Mouse (Mus musculus) forebrain, embryonic 15.5 days (tissue): Measurements from ENCODE around the gene Icam5. TPM values are rescaled to one million over a fixed set of nuclear protein-coding genes. Genes with fewer than 3 reads are reported as not detected.

Experiments used
- ATAC-seq: fragments of 200-750 bp; cut with Nextera tagmentation; replicated peaks from 2 replicates; pipeline ENCODE4 v1.8.0; 2017; ENCODE audit warnings: mild to moderate bottlenecking, moderate TSS enrichment, moderate library complexity
- H3K27ac ChIP-seq: fragments of 300-500 bp; sonication (generic); replicated peaks from 2 replicates; pipeline ENCODE4 v1.5.1; 2015; ENCODE audit warnings: mild to moderate bottlenecking, inconsistent platforms
- H3K27me3 ChIP-seq: fragments of 300-500 bp; sonication (generic); 2 replicates; pipeline ENCODE4 v1.6.1; 2015; ENCODE audit warnings: inconsistent platforms
- H3K36me3 ChIP-seq: fragments of 300-500 bp; sonication (generic); 2 replicates; pipeline ENCODE4 v1.6.1; 2015; ENCODE audit warnings: mild to moderate bottlenecking, inconsistent platforms
- H3K4me1 ChIP-seq: fragments of 300-500 bp; sonication (generic); 2 replicates; pipeline ENCODE4 v1.6.1; 2015; ENCODE audit warnings: inconsistent platforms
- H3K4me2 ChIP-seq: fragments of 300-500 bp; sonication (generic); replicated peaks from 2 replicates; pipeline ENCODE4 v1.6.1; 2015; ENCODE audit warnings: mild to moderate bottlenecking, inconsistent platforms
- H3K4me3 ChIP-seq: fragments of 300-500 bp; sonication (generic); 2 replicates; pipeline ENCODE4 v1.5.1; 2015; ENCODE audit warnings: mild to moderate bottlenecking, inconsistent platforms
- H3K9ac ChIP-seq: fragments of 300-500 bp; sonication (generic); replicated peaks from 2 replicates; pipeline ENCODE4 v1.6.1; 2015; ENCODE audit warnings: mild to moderate bottlenecking, inconsistent platforms
- H3K9me3 ChIP-seq: fragments of 300-500 bp; sonication (generic); 2 replicates; pipeline ENCODE4 v1.6.1; 2016; ENCODE audit warnings: inconsistent platforms
- WGBS: fragments of 180-500 bp; shearing (Covaris S2); methylation state at CpG from one replicate; pipeline ENCODE4 v1.1.7; 2015; ENCODE audit warnings: mixed read lengths; 5-methylcytosine and 5-hydroxymethylcytosine counted together
- polyA plus RNA-seq: library from polyadenylated mRNA; unstranded; fragments of >200 nt; fragmentation: Nextera tagmentation; extraction: Ambion mirVana; gene quantifications from 2 replicates; pipeline ENCODE4 v1.2.1, GENCODE M21; 2015

The Icam5 gene
- polyA plus RNA-seq, 1 experiment from 2014 or later: 2.2 TPM

- Histone ChIP-seq H3K4me1 (peaks cover 11% of the 10 kb centered on the region), H3K27me3 (peaks cover 51% of the 10 kb centered on the region), H3K4me3 (no peak overlapping the region), H3K36me3 (no peaks in the 10 kb centered on the region), H3K9me3 (no peaks in the 10 kb centered on the region), H3K9ac (no peak overlapping the region), H3K4me2 (no peak overlapping the region), H3K27ac (no peak overlapping the region)
- no peak for ATAC-seq
- WGBS: 7% methylated on average over 17 of the region's 17 CpGs
Measured at GRCm38 (mm10) chr9:21016331-21017176, 15.3 kb upstream of the Icam5 start.

- H3K4me3 ChIP-seq: no peak overlapping the region
- H3K36me3 ChIP-seq: no peaks in the 10 kb centered on the region
- H3K9me3 ChIP-seq: no peaks in the 10 kb centered on the region
- H3K27me3 ChIP-seq: peaks cover 51% of the 10 kb centered on the region
- no peak overlapping the region for H3K9ac ChIP-seq
- 33% methylated on average over 4 of the region's 4 CpGs for WGBS
- H3K4me2 ChIP-seq: no peak overlapping the region
- H3K4me1 ChIP-seq: peaks cover 11% of the 10 kb centered on the region
- H3K27ac ChIP-seq: no peak overlapping the region
- no peak for ATAC-seq
Measured at GRCm38 (mm10) chr9:21017177-21017575, 14.7 kb upstream of the Icam5 start.

GRCm38 (mm10) chr9:21018600-21018999, 13.3 kb upstream of the Icam5 start:
- Histone ChIP-seq H3K4me3 (no peak overlapping the region), H3K9me3 (no peaks in the 10 kb centered on the region), H3K9ac (no peak overlapping the region), H3K4me2 (no peak overlapping the region), H3K4me1 (peaks cover 11% of the 10 kb centered on the region), H3K27me3 (peaks cover 51% of the 10 kb centered on the region), H3K36me3 (no peaks in the 10 kb centered on the region), H3K27ac (no peak overlapping the region)
- 72% methylated on average over 2 of the region's 2 CpGs for WGBS
- ATAC-seq: no peak

- H3K36me3 ChIP-seq: no peaks in the 10 kb centered on the region
- no peaks in the 10 kb centered on the region for H3K9me3 ChIP-seq
- no peak overlapping the region for H3K4me3 ChIP-seq
- ATAC-seq: no peak
- peaks cover 30% of the 10 kb centered on the region for H3K27me3 ChIP-seq
- H3K27ac ChIP-seq: no peak overlapping the region
- no peaks in the 10 kb centered on the region for H3K4me1 ChIP-seq
- no peak overlapping the region for H3K9ac ChIP-seq
- H3K4me2 ChIP-seq: no peak overlapping the region
- 77% methylated on average over 3 of the region's 3 CpGs for WGBS
Measured at GRCm38 (mm10) chr9:21021363-21021762, 10.5 kb upstream of the Icam5 start.

GRCm38 (mm10) chr9:21022288-21022687, 9.6 kb upstream of the Icam5 start:
- peaks cover 21% of the 10 kb centered on the region for H3K27me3 ChIP-seq
- H3K4me1 ChIP-seq: no peaks in the 10 kb centered on the region
- no peak for ATAC-seq
- no peak overlapping the region for H3K27ac ChIP-seq
- H3K9me3 ChIP-seq: no peaks in the 10 kb centered on the region
- H3K4me3 ChIP-seq: no peak overlapping the region
- 66% methylated on average over 6 of the region's 6 CpGs for WGBS
- no peak overlapping the region for H3K4me2 ChIP-seq
- H3K36me3 ChIP-seq: no peaks in the 10 kb centered on the region
- H3K9ac ChIP-seq: no peak overlapping the region

- Histone ChIP-seq H3K4me3 (no peak overlapping the region), H3K4me1 (no peaks in the 10 kb centered on the region), H3K27ac (no peak overlapping the region), H3K4me2 (no peak overlapping the region), H3K9me3 (no peaks in the 10 kb centered on the region), H3K9ac (no peak overlapping the region), H3K27me3 (peaks cover 16% of the 10 kb centered on the region; the same call in 1 of the 2 replicates), H3K36me3 (no peaks in the 10 kb centered on the region)
- ATAC-seq: no peak
- WGBS: 86% methylated on average over 1 of the region's 1 CpGs
Measured at GRCm38 (mm10) chr9:21022726-21023125, 9.1 kb upstream of the Icam5 start.

- no peak overlapping the region for H3K4me3 ChIP-seq
- H3K4me2 ChIP-seq: no peak overlapping the region
- no peaks in the 10 kb centered on the region for H3K36me3 ChIP-seq
- no peak overlapping the region for H3K27ac ChIP-seq
- 70% methylated on average over 19 of the region's 19 CpGs for WGBS
- H3K4me1 ChIP-seq: peaks cover 13% of the 10 kb centered on the region
- H3K9ac ChIP-seq: no peak overlapping the region
- H3K27me3 ChIP-seq: peaks cover 27% of the 10 kb centered on the region
- no peak for ATAC-seq
- no peaks in the 10 kb centered on the region for H3K9me3 ChIP-seq
Measured at GRCm38 (mm10) chr9:21025258-21025810, 6.5 kb upstream of the Icam5 start.

- peaks cover 28% of the 10 kb centered on the region for H3K4me1 ChIP-seq
- H3K9me3 ChIP-seq: no peaks in the 10 kb centered on the region
- no peaks in the 10 kb centered on the region for H3K36me3 ChIP-seq
- H3K27ac ChIP-seq: no peak overlapping the region
- H3K9ac ChIP-seq: no peak overlapping the region
- no peak overlapping the region for H3K4me2 ChIP-seq
- 85% methylated on average over 12 of the region's 12 CpGs for WGBS
- H3K4me3 ChIP-seq: no peak overlapping the region
- peaks cover 35% of the 10 kb centered on the region for H3K27me3 ChIP-seq
- ATAC-seq: no peak
Measured at GRCm38 (mm10) chr9:21026849-21027248, 5.0 kb upstream of the Icam5 start.

- H3K27me3 ChIP-seq: peaks cover 45% of the 10 kb centered on the region
- 54% methylated on average over 8 of the region's 8 CpGs for WGBS
Measured at GRCm38 (mm10) chr9:21027774-21028290, 4.0 kb upstream of the Icam5 start.

GRCm38 (mm10) chr9:21028560-21029110, 3.2 kb upstream of the Icam5 start:
- peaks cover 46% of the 10 kb centered on the region for H3K4me1 ChIP-seq
- no peak overlapping the region for H3K4me2 ChIP-seq
- ATAC-seq: no peak
- H3K27ac ChIP-seq: no peak overlapping the region
- no peaks in the 10 kb centered on the region for H3K36me3 ChIP-seq
- 74% methylated on average over 6 of the region's 6 CpGs for WGBS
- peaks cover 53% of the 10 kb centered on the region for H3K27me3 ChIP-seq
- no peak overlapping the region for H3K4me3 ChIP-seq
- H3K9me3 ChIP-seq: no peaks in the 10 kb centered on the region
- no peak overlapping the region for H3K9ac ChIP-seq

More at GRCm38 (mm10) chr9:21027774-21028290, 4.0 kb upstream of the Icam5 start:
- H3K36me3 ChIP-seq: no peaks in the 10 kb centered on the region
- no peak overlapping the region for H3K27ac ChIP-seq
- no peak overlapping the region for H3K9ac ChIP-seq
- H3K4me2 ChIP-seq: no peak overlapping the region
- H3K9me3 ChIP-seq: no peaks in the 10 kb centered on the region
- peaks cover 38% of the 10 kb centered on the region for H3K4me1 ChIP-seq
- H3K4me3 ChIP-seq: no peak overlapping the region
- ATAC-seq: no peak

GRCm38 (mm10) chr9:21029291-21030054, 2.4 kb upstream of the Icam5 start, which contains the start of gene Icam4:
Icam4 (plus strand) TSS chr9:21029373.
- peaks cover 47% of the 10 kb centered on the region for H3K4me1 ChIP-seq
- ATAC-seq: no peak
- H3K27ac ChIP-seq: no peak within 1 kb of the TSS
- H3K9ac ChIP-seq: no peak within 1 kb of the TSS
- no peaks in the 10 kb centered on the region for H3K36me3 ChIP-seq
- H3K4me2 ChIP-seq: peak within 1 kb of the TSS; percentile 44
- peaks cover 60% of the 10 kb centered on the region for H3K27me3 ChIP-seq
- no peaks in the 10 kb centered on the region for H3K9me3 ChIP-seq
- 2% methylated on average over 37 of the region's 37 CpGs for WGBS
- H3K4me3 ChIP-seq: peak within 1 kb of the TSS; percentile 9
